Mouse (Mus musculus): ENCODE data around the gene Rcc2. TPM values are rescaled to one million over a fixed set of nuclear protein-coding genes. Genes with fewer than 3 reads are reported as not detected.
A peak's percentile ranks its signal among the peaks of the same experiment; 100 is the strongest.

Gene Rcc2
- polyA plus RNA-seq, 1 experiment from 2014 or later, result 62.8 TPM

- WGBS, result 77% methylated on average over 10 of the region's 10 CpGs
- no peaks in the 10 kb centered on the region for H3K9me3 ChIP-seq (ENCODE audit: low read depth, low read length)
- H3K4me1 ChIP-seq (ENCODE audit: insufficient read depth), result peaks cover 11% of the 10 kb centered on the region; the same call in 1 of the 2 replicates
- H3K4me3 ChIP-seq (ENCODE audit: low read depth, low read length), result no peak overlapping the region
- no peak overlapping the region for H3K4me2 ChIP-seq
- no peak for TF ChIP-seq CTCF (IDR thresholded peaks at IDR 0.05; ENCODE audit: low read depth)
- DNase-seq (no peak), ATAC-seq (ENCODE audit: insufficient read depth) (no peak)
- peaks cover 99% of the 10 kb centered on the region for H3K36me3 ChIP-seq (ENCODE audit: insufficient read depth)
- H3K27me3 ChIP-seq (ENCODE audit: insufficient read depth, low read length), result no peaks in the 10 kb centered on the region
- H3K9ac ChIP-seq, result no peak overlapping the region
- H3K27ac ChIP-seq (ENCODE audit: low read depth), result no peak overlapping the region
Observed at GRCm38 (mm10) chr4:140710781-140711180, 10.4 kb downstream of the Rcc2 start.

- Histone ChIP-seq H3K9ac (no peak overlapping the region), H3K27ac (ENCODE audit: low read depth) (no peak overlapping the region), H3K9me3 (ENCODE audit: low read depth, low read length) (no peaks in the 10 kb centered on the region), H3K4me3 (ENCODE audit: low read depth, low read length) (no peak overlapping the region), H3K4me1 (ENCODE audit: insufficient read depth) (peaks cover 11% of the 10 kb centered on the region; the same call in 1 of the 2 replicates), H3K36me3 (ENCODE audit: insufficient read depth) (peaks cover 99% of the 10 kb centered on the region), H3K4me2 (no peak overlapping the region), H3K27me3 (ENCODE audit: insufficient read depth, low read length) (no peaks in the 10 kb centered on the region)
- TF ChIP-seq CTCF (IDR thresholded peaks at IDR 0.05; ENCODE audit: low read depth), result no peak
- ATAC-seq (ENCODE audit: insufficient read depth) (no peak), DNase-seq (peak; percentile 23)
- WGBS, result 67% methylated on average over 5 of the region's 5 CpGs
Observed at GRCm38 (mm10) chr4:140711360-140711759, 11.0 kb downstream of the Rcc2 start.

DNA sequence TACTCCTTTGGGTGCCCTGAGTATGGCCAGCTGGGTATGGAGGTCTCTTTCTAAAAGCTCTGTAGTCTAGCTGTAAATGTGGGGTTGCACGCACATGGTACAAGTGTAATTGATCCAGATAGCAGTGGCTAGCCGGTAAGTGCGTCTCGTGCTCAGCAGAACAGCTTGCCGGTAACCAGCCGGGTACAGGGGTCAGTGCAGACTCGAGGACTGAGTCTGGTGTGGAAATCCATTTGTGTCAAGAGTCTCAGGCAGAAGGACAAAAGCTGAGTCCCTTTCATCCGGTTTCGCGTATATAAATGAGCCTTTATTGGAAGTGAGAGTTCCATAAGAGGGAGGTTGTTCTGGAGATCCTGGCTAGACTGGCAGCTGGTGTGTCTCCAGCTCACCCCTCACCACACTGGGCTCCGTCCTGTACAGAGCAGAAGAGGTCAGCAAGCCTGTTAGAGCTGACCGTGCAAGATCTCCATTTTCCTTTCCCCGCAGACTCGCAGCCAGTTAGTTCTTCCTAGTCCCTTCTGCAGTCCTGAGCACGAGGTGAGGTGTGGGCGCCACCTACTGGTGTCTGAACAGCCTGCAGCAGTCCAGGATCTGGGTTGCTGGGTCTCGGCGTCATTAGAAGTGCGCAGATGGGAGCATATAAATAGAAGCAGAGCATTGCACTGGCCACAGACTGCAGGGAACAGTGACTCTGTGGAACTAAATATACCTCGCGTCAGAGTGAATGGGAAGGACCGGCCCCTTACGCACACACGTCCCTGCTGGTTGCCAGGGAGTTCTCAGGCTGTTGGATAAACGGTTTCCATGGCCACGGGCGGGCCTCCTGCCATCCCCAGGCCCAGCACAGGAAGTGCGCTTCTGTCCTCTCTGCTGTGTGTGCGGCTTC lies 13.4 kb downstream of the Rcc2 start:
- Histone ChIP-seq H3K36me3 (ENCODE audit: insufficient read depth) (peaks cover 99% of the 10 kb centered on the region), H3K27ac (ENCODE audit: low read depth) (peak overlapping the region; percentile 77), H3K4me3 (ENCODE audit: low read depth, low read length) (no peak overlapping the region), H3K4me2 (no peak overlapping the region), H3K4me1 (ENCODE audit: insufficient read depth) (peaks cover 8% of the 10 kb centered on the region; the same call in 1 of the 2 replicates), H3K9ac (no peak overlapping the region; the same call in 1 of the 2 replicates), H3K9me3 (ENCODE audit: low read depth, low read length) (no peaks in the 10 kb centered on the region), H3K27me3 (ENCODE audit: insufficient read depth, low read length) (no peaks in the 10 kb centered on the region)
- peak; percentile 97 for TF ChIP-seq CTCF (IDR thresholded peaks at IDR 0.05; ENCODE audit: low read depth)
- ATAC-seq (ENCODE audit: insufficient read depth) (peak; percentile 93), DNase-seq (peak; percentile 97)
- 30% methylated on average over 29 of the region's 29 CpGs for WGBS

DNA sequence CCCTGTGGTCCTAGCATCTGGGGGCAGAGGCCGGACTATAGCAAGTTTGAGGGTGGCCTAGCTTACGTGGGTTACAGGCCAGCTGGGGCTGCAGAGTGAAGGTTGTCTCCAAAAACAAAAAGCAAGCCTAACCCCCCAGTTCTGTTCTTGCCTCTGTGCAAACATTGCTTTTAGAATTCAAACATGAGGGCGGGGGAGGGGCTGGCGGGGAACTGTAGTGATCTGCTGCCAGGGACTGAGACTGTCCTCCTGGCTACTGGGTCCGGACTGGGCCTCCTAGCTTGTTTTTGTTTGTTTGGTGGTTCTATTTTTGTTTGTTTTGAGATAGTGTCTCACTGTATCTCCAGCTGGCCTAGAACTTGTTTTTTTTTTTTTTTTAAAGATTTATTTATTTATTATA lies 14.2 kb downstream of the Rcc2 start:
- H3K4me1 ChIP-seq (ENCODE audit: insufficient read depth), result peaks cover 8% of the 10 kb centered on the region; the same call in 1 of the 2 replicates
- no peak overlapping the region; the same call in 1 of the 2 replicates for H3K27ac ChIP-seq (ENCODE audit: low read depth)
- H3K4me2 ChIP-seq, result no peak overlapping the region
- DNase-seq, result no peak
- H3K9ac ChIP-seq, result no peak overlapping the region
- no peak for ATAC-seq (ENCODE audit: insufficient read depth)
- 56% methylated on average over 5 of the region's 5 CpGs for WGBS
- no peaks in the 10 kb centered on the region for H3K9me3 ChIP-seq (ENCODE audit: low read depth, low read length)
- H3K36me3 ChIP-seq (ENCODE audit: insufficient read depth), result peaks cover 99% of the 10 kb centered on the region
- no peaks in the 10 kb centered on the region for H3K27me3 ChIP-seq (ENCODE audit: insufficient read depth, low read length)
- no peak for TF ChIP-seq CTCF (IDR thresholded peaks at IDR 0.05; ENCODE audit: low read depth)
- no peak overlapping the region for H3K4me3 ChIP-seq (ENCODE audit: low read depth, low read length)

GRCm38 (mm10) chr4:140716994-140717393 lies 16.7 kb downstream of the Rcc2 start:
- Histone ChIP-seq H3K27ac (ENCODE audit: low read depth) (no peak overlapping the region), H3K9me3 (ENCODE audit: low read depth, low read length) (no peaks in the 10 kb centered on the region), H3K4me3 (ENCODE audit: low read depth, low read length) (no peak overlapping the region), H3K36me3 (ENCODE audit: insufficient read depth) (peaks cover 99% of the 10 kb centered on the region), H3K4me1 (ENCODE audit: insufficient read depth) (peaks cover 8% of the 10 kb centered on the region; the same call in 1 of the 2 replicates), H3K27me3 (ENCODE audit: insufficient read depth, low read length) (no peaks in the 10 kb centered on the region), H3K4me2 (no peak overlapping the region), H3K9ac (no peak overlapping the region)
- ATAC-seq (ENCODE audit: insufficient read depth) (no peak), DNase-seq (no peak)
- 93% methylated on average over 11 of the region's 11 CpGs for WGBS
- no peak for TF ChIP-seq CTCF (IDR thresholded peaks at IDR 0.05; ENCODE audit: low read depth)

- H3K4me2 ChIP-seq, result no peak overlapping the region
- no peak for ATAC-seq (ENCODE audit: insufficient read depth)
- no peaks in the 10 kb centered on the region for H3K27me3 ChIP-seq (ENCODE audit: insufficient read depth, low read length)
- H3K4me1 ChIP-seq (ENCODE audit: insufficient read depth), result 0 out of 2 replicates have a peak, but pooled peaks cover 4% of the 10 kb centered on the region
- WGBS, result 92% methylated on average over 9 of the region's 9 CpGs
- TF ChIP-seq CTCF (IDR thresholded peaks at IDR 0.05; ENCODE audit: low read depth), result no peak
- peaks cover 99% of the 10 kb centered on the region for H3K36me3 ChIP-seq (ENCODE audit: insufficient read depth)
- H3K9ac ChIP-seq, result no peak overlapping the region
- H3K9me3 ChIP-seq (ENCODE audit: low read depth, low read length), result no peaks in the 10 kb centered on the region
- no peak overlapping the region for H3K4me3 ChIP-seq (ENCODE audit: low read depth, low read length)
- no peak for DNase-seq
- H3K27ac ChIP-seq (ENCODE audit: low read depth), result no peak overlapping the region
Observed at GRCm38 (mm10) chr4:140718436-140718835, 18.1 kb downstream of the Rcc2 start.

GRCm38 (mm10) chr4:140720091-140720490 lies 19.8 kb downstream of the Rcc2 start:
- 80% methylated on average over 5 of the region's 5 CpGs for WGBS
- no peak overlapping the region for H3K27ac ChIP-seq (ENCODE audit: low read depth)

More at GRCm38 (mm10) chr4:140720091-140720490, 19.8 kb downstream of the Rcc2 start:
- Histone ChIP-seq H3K9ac (no peak overlapping the region), H3K9me3 (ENCODE audit: low read depth, low read length) (no peaks in the 10 kb centered on the region), H3K4me2 (no peak overlapping the region), H3K4me3 (ENCODE audit: low read depth, low read length) (no peak overlapping the region), H3K36me3 (ENCODE audit: insufficient read depth) (peaks cover 89% of the 10 kb centered on the region), H3K27me3 (ENCODE audit: insufficient read depth, low read length) (no peaks in the 10 kb centered on the region), H3K4me1 (ENCODE audit: insufficient read depth) (no peaks in the 10 kb centered on the region)
- no peak for DNase-seq
- TF ChIP-seq CTCF (IDR thresholded peaks at IDR 0.05; ENCODE audit: low read depth), result no peak
- ATAC-seq (ENCODE audit: insufficient read depth), result no peak

Data from lung, embryonic 14.5 days (tissue).